Mouse (Mus musculus) splenic B cell, adult 2 months (primary cell): ENCODE data around the gene Rc3h1.
"Not testable (repeated sequence)": the region's sequence is repeated elsewhere in the genome, so short reads cannot be mapped to it uniquely, and the experiment has no call there.

Experiments used
- DNase-seq: peaks from one replicate; pipeline ENCODE4 v3.0.0-alpha.2; 2011; ENCODE audit warnings: low read depth, low spot score
- H3K27me3 ChIP-seq: 2 replicates; pipeline ENCODE4 v1.6.1; 2012; ENCODE audit warnings: mild to moderate bottlenecking, low read length, moderate library complexity, mixed read lengths; ENCODE audit not compliant: control insufficient read depth, poor library complexity, insufficient read depth, severe bottlenecking
- H3K36me3 ChIP-seq: 2 replicates; pipeline ENCODE4 v1.6.1; 2012; ENCODE audit warnings: mild to moderate bottlenecking, low read length, moderate library complexity, mixed read lengths; ENCODE audit not compliant: control insufficient read depth, poor library complexity, insufficient read depth, severe bottlenecking

Gene Rc3h1

GRCm38 (mm10) chr1:160906057-160906557 lies at the start of gene Rc3h1:
Gene Rc3h1, plus strand, starts transcription at chr1:160906418.
- Histone ChIP-seq H3K27me3 (no peaks in the 10 kb centered on the region), H3K36me3 (no peaks in the 10 kb centered on the region)
- peak; percentile 97 for DNase-seq

DNA sequence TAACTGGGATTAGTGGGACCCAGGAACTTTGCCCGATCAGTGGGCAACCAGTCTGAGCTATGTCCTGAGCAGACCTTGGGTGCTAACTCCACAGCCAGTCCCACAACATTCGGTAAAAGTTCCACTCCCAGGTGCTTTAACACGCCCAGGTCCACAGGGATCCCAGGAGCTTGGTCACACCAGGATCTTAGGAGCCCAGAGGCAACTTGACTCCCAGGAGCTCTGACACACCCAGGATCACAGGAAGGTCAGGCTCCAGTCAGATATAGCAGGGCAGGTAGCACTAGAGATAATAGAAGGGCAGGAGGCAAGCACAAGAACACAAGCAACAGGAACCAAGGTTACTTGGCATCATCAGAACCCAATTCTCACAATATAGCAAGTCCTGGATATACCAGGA lies 48.1 kb upstream of the Rc3h1 start:
- H3K27me3 ChIP-seq = no peaks in the 10 kb centered on the region
- H3K36me3 ChIP-seq = no peaks in the 10 kb centered on the region
- no peak for DNase-seq

DNA sequence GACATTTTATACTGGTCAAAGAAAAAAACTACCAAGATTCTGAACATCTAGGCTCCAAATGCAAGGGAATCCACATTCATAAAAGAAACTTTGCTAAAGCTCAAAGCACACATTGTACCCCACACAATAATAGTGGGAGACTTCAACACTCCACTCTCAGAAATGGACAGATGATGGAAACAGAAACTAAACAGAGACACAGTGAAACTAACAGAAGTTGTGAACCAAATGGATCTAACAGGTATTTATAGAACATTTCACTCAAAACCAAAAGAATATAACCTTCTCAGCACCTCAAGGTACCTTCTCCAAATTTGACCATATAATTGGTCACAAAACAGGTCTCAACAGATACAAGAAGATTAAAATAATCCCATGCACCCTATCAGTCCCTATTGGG lies 46.3 kb upstream of the Rc3h1 start:
- DNase-seq, H3K27me3 ChIP-seq, H3K36me3 ChIP-seq: not testable (repeated sequence)

DNA sequence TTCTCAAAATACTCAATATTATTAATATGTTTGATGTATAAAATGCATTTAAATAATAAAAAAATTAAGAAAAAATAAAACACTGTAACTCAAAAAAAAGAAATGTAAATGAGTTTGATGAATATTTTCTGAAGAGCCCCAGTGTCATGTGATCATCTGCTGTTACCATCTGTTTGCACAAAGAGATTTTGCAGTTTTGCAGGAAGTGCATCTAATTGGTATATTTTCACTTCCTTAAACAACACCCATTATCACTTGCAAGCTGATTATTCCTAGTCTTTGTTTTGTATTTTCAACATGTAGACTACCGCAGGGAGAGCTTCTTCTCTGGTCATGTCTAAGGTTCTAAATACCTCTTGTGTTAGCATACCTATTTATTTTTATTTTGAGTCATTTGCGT lies 45.1 kb upstream of the Rc3h1 start:
- Histone ChIP-seq H3K27me3 (no peaks in the 10 kb centered on the region), H3K36me3 (no peaks in the 10 kb centered on the region)
- peak; percentile 75 for DNase-seq

DNA sequence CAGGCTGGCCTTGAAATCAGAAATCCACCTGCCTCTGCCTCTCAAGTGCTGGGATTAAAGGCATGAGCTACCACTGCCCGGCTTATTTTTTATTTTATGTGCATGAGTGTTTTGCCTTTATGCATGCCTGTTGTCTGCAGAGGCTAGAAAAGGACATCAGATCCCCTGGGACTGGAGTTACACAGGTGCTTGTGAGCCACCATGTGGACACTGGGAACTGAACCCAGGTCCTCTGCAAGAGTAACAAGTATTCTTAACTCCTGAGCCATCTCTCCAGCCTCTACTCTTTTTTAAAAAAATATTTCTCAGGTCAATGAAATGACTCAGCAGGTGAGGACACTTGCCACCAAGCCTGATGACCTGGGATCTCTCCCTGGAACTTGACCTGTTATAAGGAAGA lies 44.6 kb upstream of the Rc3h1 start:
- Histone ChIP-seq H3K27me3 (no peaks in the 10 kb centered on the region), H3K36me3 (no peaks in the 10 kb centered on the region)
- DNase-seq = peak; percentile 23

- Histone ChIP-seq H3K36me3 (no peaks in the 10 kb centered on the region), H3K27me3 (no peaks in the 10 kb centered on the region)
- peak; percentile 80 for DNase-seq
Observed at GRCm38 (mm10) chr1:160863027-160863426, 43.2 kb upstream of the Rc3h1 start.

- H3K27me3 ChIP-seq = no peaks in the 10 kb centered on the region
- no peaks in the 10 kb centered on the region for H3K36me3 ChIP-seq
- DNase-seq = no peak
Observed at GRCm38 (mm10) chr1:160874757-160875156, 31.5 kb upstream of the Rc3h1 start.

DNA sequence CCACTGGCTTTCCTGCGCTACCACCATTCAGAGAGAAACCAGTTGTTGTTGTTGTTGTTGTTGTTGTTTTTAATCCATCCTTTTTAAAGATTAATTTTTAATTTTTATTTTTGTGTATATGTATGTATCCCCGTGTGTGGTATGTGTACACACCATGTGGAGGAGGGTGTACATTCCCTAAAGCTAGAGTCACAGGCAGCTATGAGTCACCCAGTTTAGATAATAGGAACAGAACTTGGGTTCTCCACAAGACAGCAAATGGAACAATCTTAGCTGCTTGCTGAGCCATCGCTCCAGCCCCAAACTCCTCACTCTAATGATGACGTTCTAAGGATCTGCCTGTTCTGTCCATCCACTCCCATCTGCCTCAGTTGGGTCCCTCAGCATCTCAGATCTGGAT lies 29.2 kb upstream of the Rc3h1 start:
- no peaks in the 10 kb centered on the region for H3K36me3 ChIP-seq
- no peaks in the 10 kb centered on the region for H3K27me3 ChIP-seq
- DNase-seq = no peak

- Histone ChIP-seq H3K27me3 (no peaks in the 10 kb centered on the region), H3K36me3 (no peaks in the 10 kb centered on the region)
- DNase-seq = no peak
Observed at GRCm38 (mm10) chr1:160878485-160878884, 27.7 kb upstream of the Rc3h1 start.

- H3K36me3 ChIP-seq, DNase-seq, H3K27me3 ChIP-seq: not testable (repeated sequence)
Observed at GRCm38 (mm10) chr1:160881378-160881777, 24.8 kb upstream of the Rc3h1 start.

DNA sequence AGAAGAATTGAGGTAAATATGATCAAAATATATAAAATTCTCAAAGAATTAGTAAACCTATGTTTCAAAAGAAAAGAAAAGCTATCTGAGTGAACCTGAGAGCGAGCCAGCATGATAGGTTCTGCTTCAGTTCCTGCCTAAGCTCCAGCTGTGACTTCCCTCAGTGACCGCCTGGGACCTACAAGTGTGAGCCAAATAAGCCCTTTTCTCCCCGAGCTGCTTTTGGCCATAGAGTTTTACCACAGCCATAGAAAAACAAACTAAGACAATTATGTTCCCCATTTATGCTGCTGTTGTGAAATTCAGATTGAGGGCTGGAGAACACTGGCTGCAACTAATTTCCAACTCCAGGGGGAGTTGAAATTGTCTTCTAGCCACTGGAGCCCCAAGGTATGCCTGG lies 24.2 kb upstream of the Rc3h1 start:
- Histone ChIP-seq H3K27me3 (no peaks in the 10 kb centered on the region), H3K36me3 (no peaks in the 10 kb centered on the region)
- DNase-seq = no peak

DNA sequence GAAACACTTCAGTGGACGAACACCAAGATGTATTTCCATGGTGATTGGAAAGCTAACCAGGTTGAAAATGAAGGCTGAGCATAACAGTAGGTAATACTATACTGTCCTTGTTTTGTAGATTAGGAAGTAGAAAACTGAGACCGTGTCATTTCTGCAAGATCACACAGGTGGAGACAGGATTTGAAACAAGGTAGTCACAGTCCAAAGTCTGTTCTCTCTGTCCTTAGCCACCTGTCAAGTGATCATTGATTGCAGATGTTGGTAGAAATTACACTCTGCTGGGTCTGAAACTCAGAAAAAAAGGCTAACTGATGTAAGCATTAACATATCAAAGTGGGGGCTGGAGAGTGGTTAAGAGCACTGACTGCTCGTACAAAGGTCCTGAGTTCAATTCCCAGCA lies 21.9 kb upstream of the Rc3h1 start:
- DNase-seq = no peak
- no peaks in the 10 kb centered on the region for H3K27me3 ChIP-seq

GRCm38 (mm10) chr1:160884993-160885392 lies 21.2 kb upstream of the Rc3h1 start:
- no peaks in the 10 kb centered on the region for H3K36me3 ChIP-seq
- no peaks in the 10 kb centered on the region for H3K27me3 ChIP-seq
- DNase-seq = no peak

More for the DNA sequence above, 21.9 kb upstream of the Rc3h1 start:
- H3K36me3 ChIP-seq = no peaks in the 10 kb centered on the region

- Histone ChIP-seq H3K27me3 (no peaks in the 10 kb centered on the region), H3K36me3 (no peaks in the 10 kb centered on the region)
- DNase-seq = no peak
Observed at GRCm38 (mm10) chr1:160899701-160900100, 6.5 kb upstream of the Rc3h1 start.

GRCm38 (mm10) chr1:160904047-160904446 lies 2.2 kb upstream of the Rc3h1 start:
- no peak for DNase-seq
- no peaks in the 10 kb centered on the region for H3K27me3 ChIP-seq
- no peaks in the 10 kb centered on the region for H3K36me3 ChIP-seq
